Mouse (Mus musculus) frontal cortex, adult 2 months (tissue): ENCODE data around the gene Olfr1193. TPM values are rescaled to one million over a fixed set of nuclear protein-coding genes. Genes with fewer than 3 reads are reported as not detected.
"Not testable (repeated sequence)": the region's sequence is repeated elsewhere in the genome, so short reads cannot be mapped to it uniquely, and the experiment has no call there.

ENCODE experiments used
- DNase-seq, 2 experiments: peaks; one replicate each; pipeline ENCODE4 v3.0.0; 2022; ENCODE audit warnings: low spot score in 1 of 2; ENCODE audit errors: extremely low spot score in 1 of 2
- polyA plus RNA-seq: library from polyadenylated mRNA; depleted of rRNA; stranded (reverse); fragments of >200 nt; gene quantifications from 2 replicates; pipeline ENCODE4 v1.2.3, GENCODE M21; 2012; rRNA removed

Olfr1193 gene
- polyA plus RNA-seq = not detected in 2 replicates

GRCm38 (mm10) chr2:88675328-88675727, at the start of gene Olfr1193:
Olfr1193 (plus strand) TSS chr2:88675628.
- not testable (repeated sequence) for DNase-seq

DNA sequence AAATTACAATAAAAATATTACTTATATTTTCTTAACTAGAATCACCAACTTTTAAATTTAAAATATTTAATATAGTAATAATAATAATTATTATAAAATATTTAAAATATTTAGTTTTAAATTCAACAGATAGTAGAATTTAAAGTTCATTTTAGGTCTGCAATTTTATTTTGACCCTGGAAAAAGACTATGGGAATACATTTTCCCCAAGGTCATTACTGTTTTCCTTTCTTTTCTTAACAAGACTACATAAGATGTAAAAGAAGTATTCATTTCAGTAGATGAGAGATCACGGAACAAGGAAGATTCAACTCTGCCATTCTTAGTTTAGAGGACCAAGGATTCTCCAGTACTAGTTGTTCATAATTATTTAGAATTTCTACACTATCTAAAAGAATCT, 35.2 kb upstream of the Olfr1193 start, which contains the start of gene Olfr1191-ps1:
Gene Olfr1191-ps1 (plus strand): TSS at position 301 of the 400 bp plus-strand sequence.
- DNase-seq = not testable (repeated sequence)

GRCm38 (mm10) chr2:88648209-88648608, 27.2 kb upstream of the Olfr1193 start, which contains the start of gene Olfr1192-ps1:
Olfr1192-ps1 (plus strand) TSS chr2:88648509.
- no peak for DNase-seq

- no peak for DNase-seq
Observed at GRCm38 (mm10) chr2:88689087-88689486, 13.7 kb downstream of the Olfr1193 start, which contains the start of gene Olfr1195. Olfr1195 (minus strand) TSS chr2:88689187.

GRCm38 (mm10) chr2:88704497-88704896, 29.1 kb downstream of the Olfr1193 start, which contains the start of gene Olfr1196:
Olfr1196 (minus strand) TSS chr2:88704597.
- no peak for DNase-seq

Other genes starting within 250 kb of the Olfr1193 start
- not detected in 2 replicates for gene Olfr1181, start 249.5 kb upstream of the Olfr1193 start, polyA plus RNA-seq
- not detected in 2 replicates for gene Gm13757, start 226.5 kb upstream of the Olfr1193 start, polyA plus RNA-seq
- gene Olfr1183, start 220.8 kb upstream of the Olfr1193 start, polyA plus RNA-seq = not detected in 2 replicates
- not detected in 2 replicates for gene Olfr1184, start 192.0 kb upstream of the Olfr1193 start, polyA plus RNA-seq
- not detected in 2 replicates for gene Olfr1185-ps1, start 182.3 kb upstream of the Olfr1193 start, polyA plus RNA-seq
- gene Olfr1186, start 157.1 kb upstream of the Olfr1193 start, polyA plus RNA-seq = not detected in 2 replicates
- gene Olfr1188, start 118.7 kb upstream of the Olfr1193 start, polyA plus RNA-seq = not detected in 2 replicates
- gene Olfr1189, start 89.2 kb upstream of the Olfr1193 start, polyA plus RNA-seq = not detected in 2 replicates
- gene Olfr1191-ps1, start 35.1 kb upstream of the Olfr1193 start, polyA plus RNA-seq = not detected in 2 replicates
- gene Olfr1192-ps1, start 27.1 kb upstream of the Olfr1193 start, polyA plus RNA-seq = not detected in 2 replicates
- not detected in 2 replicates for gene Olfr1195, start 13.6 kb downstream of the Olfr1193 start, polyA plus RNA-seq
- gene Olfr1196, start 29.0 kb downstream of the Olfr1193 start, polyA plus RNA-seq = not detected in 2 replicates
- gene Olfr1197, start 56.7 kb downstream of the Olfr1193 start, polyA plus RNA-seq = not detected in 2 replicates
- gene Olfr1198, start 75.7 kb downstream of the Olfr1193 start, polyA plus RNA-seq = not detected in 2 replicates
- gene Olfr1199, start 84.8 kb downstream of the Olfr1193 start, polyA plus RNA-seq = not detected in 2 replicates
- not detected in 2 replicates for gene Olfr1200, start 94.9 kb downstream of the Olfr1193 start, polyA plus RNA-seq
- not detected in 2 replicates for gene Olfr1201, start 117.4 kb downstream of the Olfr1193 start, polyA plus RNA-seq
- not detected in 2 replicates for gene Olfr1202, start 138.9 kb downstream of the Olfr1193 start, polyA plus RNA-seq
- not detected in 2 replicates for gene Olfr1205, start 154.1 kb downstream of the Olfr1193 start, polyA plus RNA-seq
- not detected in 2 replicates for gene Olfr1204, start 173.7 kb downstream of the Olfr1193 start, polyA plus RNA-seq
- not detected in 2 replicates for gene Olfr1206, start 187.6 kb downstream of the Olfr1193 start, polyA plus RNA-seq
- gene Olfr1208, start 226.7 kb downstream of the Olfr1193 start, polyA plus RNA-seq = not detected in 2 replicates
- gene Olfr1209, start 239.5 kb downstream of the Olfr1193 start, polyA plus RNA-seq = not detected in 2 replicates